Mouse (Mus musculus) thymus, adult 2 months (tissue): ENCODE results near the gene Sorl1.

Experiments used
- CTCF ChIP-seq: fragments of 200-500 bp; IDR thresholded peaks from 2 replicates; pipeline ENCODE4 v1.5.1; 2012; ENCODE audit warnings: mild to moderate bottlenecking, control low read depth, low read length, moderate library complexity, borderline replicate concordance; ENCODE audit not compliant: control insufficient read depth, poor library complexity, insufficient read depth; ENCODE audit errors: extremely low read depth
- POLR2A ChIP-seq: fragments of 200-500 bp; IDR thresholded peaks from 2 replicates; pipeline ENCODE4 v1.6.1; 2012; ENCODE audit warnings: mild to moderate bottlenecking, low read length, control low read depth, moderate library complexity; ENCODE audit not compliant: control insufficient read depth, poor library complexity, insufficient read depth; ENCODE audit errors: extremely low read depth

DNA sequence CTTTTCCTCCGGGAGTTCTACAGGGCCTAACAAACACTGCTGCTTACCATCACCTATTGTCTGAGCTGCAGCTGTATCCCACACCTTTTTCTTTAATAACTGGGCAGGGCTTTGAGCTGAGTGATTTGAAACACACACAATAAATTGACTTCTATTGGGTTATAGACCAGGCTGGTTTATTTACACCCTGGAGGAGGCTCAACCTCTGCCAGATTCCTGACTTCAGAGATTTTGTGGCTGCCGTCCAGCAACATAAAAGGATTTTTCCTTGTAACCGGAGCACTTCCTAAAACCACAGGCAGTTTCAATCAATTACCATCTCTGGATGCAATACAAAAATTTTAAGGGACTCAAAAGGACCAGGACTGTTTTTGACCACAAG lies 186.1 kb downstream of the Sorl1 start:
- TF ChIP-seq CTCF (no peak), POLR2A (no peak)
